8 mouse cellular contexts compared by ENCODE assay signal in the genomic region with DNA sequence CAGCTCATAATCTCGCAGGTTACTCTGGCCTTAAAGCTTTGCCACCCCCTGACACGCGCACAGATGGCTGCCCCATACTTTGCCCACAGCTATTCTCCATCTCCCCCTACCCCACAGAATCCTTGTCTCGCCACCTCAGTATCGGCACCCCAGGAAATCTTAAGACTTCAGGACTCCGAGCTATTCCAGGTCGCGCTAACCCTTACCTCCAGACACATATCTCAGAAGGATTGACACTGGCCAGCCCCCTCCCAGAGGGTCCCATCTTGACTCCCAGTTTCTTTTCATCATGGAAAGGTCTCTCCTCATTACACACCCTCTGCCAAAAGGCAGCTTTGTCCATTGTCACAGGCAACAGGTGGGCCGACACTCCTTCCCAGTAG. TPM values are rescaled to one million over a fixed set of nuclear protein-coding genes. Genes with fewer than 3 reads are reported as not detected.
DNase-seq lines count a peak whose midpoint lies in the region; ATAC-seq and TF ChIP-seq lines count a peak whose summit lies in the region.

No protein-coding gene starts in this region.

- TF ChIP-seq CTCF in E14TG2a.4 (conservative IDR thresholded peaks at IDR 0.05; ENCODE audit: low read length), result no peak

- intact Hi-C loops in heart, postnatal 14 days (cut with DNase I), result loop anchor here (1.0 kb wide), 1 partner anchor 29 kb away; no protein-coding TSS in a partner anchor

- H3K36me3 ChIP-seq in heart, embryonic 11.5 days (ENCODE audit: control insufficient read depth, insufficient read depth, low read length), result 0 out of 2 replicates have a peak, but pooled peaks cover 2% of the 10 kb centered on the region
- peaks cover 63% of the 10 kb centered on the region for H3K36me3 ChIP-seq in E14TG2a.4 (ENCODE audit: insufficient read depth, low read length)
- H3K36me3 ChIP-seq in forebrain, embryonic 10.5 days (replicated peaks), result peaks cover 21% of the 10 kb centered on the region
- peaks cover 12% of the 10 kb centered on the region for H3K36me3 ChIP-seq in liver, embryonic 12.5 days

- WGBS in heart, embryonic 11.5 days (ENCODE audit: insufficient replicate concordance), result 11% methylated on average over 9 of the region's 9 CpGs
- 14% methylated on average over 9 of the region's 9 CpGs for WGBS in forebrain, embryonic 10.5 days
- 21% methylated on average over 9 of the region's 9 CpGs for WGBS in liver, embryonic 12.5 days (ENCODE audit: insufficient replicate concordance)

- H3K9me3 ChIP-seq in heart, embryonic 11.5 days (replicated peaks; ENCODE audit: control insufficient read depth, low read length), result no peaks in the 10 kb centered on the region
- no peaks in the 10 kb centered on the region for H3K9me3 ChIP-seq in E14TG2a.4 (ENCODE audit: low read length)
- no peaks in the 10 kb centered on the region for H3K9me3 ChIP-seq in forebrain, embryonic 10.5 days
- no peaks in the 10 kb centered on the region for H3K9me3 ChIP-seq in liver, embryonic 12.5 days (replicated peaks)

- H3K9ac ChIP-seq in heart, embryonic 11.5 days (ENCODE audit: low read depth, low read length), result peak overlapping the region; percentile 92
- H3K9ac ChIP-seq in liver, embryonic 12.5 days, result peak overlapping the region; percentile 79

- no peak for DNase-seq in heart, postnatal 14 days
- no peak for DNase-seq in forebrain, embryonic 10.5 days (ENCODE audit: extremely low spot score, low spot score)
- DNase-seq in urinary bladder, postnatal 10 days (ENCODE audit: low spot score), result no peak
- no peak for DNase-seq in spleen, adult 18-20 months

- H3K27me3 ChIP-seq in heart, embryonic 11.5 days (ENCODE audit: control insufficient read depth, insufficient read depth, low read length), result no peaks in the 10 kb centered on the region
- peaks cover 7% of the 10 kb centered on the region for H3K27me3 ChIP-seq in E14TG2a.4 (ENCODE audit: insufficient read depth, low read length)
- H3K27me3 ChIP-seq in forebrain, embryonic 10.5 days (ENCODE audit: poor library complexity, severe bottlenecking), result peaks cover 10% of the 10 kb centered on the region
- 0 out of 2 replicates have a peak, but pooled peaks cover 8% of the 10 kb centered on the region for H3K27me3 ChIP-seq in liver, embryonic 12.5 days (replicated peaks)

- H3K4me2 ChIP-seq in heart, embryonic 11.5 days, result peak overlapping the region; percentile 95
- peak overlapping the region; percentile 93 for H3K4me2 ChIP-seq in liver, embryonic 12.5 days

- ATAC-seq in heart, embryonic 11.5 days (replicated peaks; ENCODE audit: insufficient number of reproducible peaks, low FRiP score, low TSS enrichment), result no peak
- no peak for ATAC-seq in liver, embryonic 12.5 days
- no peak for ATAC-seq in erythroid progenitor cell, adult 5-6 weeks (replicated peaks; ENCODE audit: low FRiP score, poor library complexity, severe bottlenecking)

- H3K4me3 ChIP-seq in heart, embryonic 11.5 days (ENCODE audit: low read depth, low read length), result peak overlapping the region; percentile 87
- H3K4me3 ChIP-seq in E14TG2a.4 (replicated peaks; ENCODE audit: low read length), result peak overlapping the region; percentile 98
- peak overlapping the region; percentile 82 for H3K4me3 ChIP-seq in forebrain, embryonic 10.5 days
- peak overlapping the region; percentile 67 for H3K4me3 ChIP-seq in liver, embryonic 12.5 days

- H3K4me1 ChIP-seq in heart, embryonic 11.5 days (ENCODE audit: control insufficient read depth, insufficient read depth, low read length), result peaks cover 7% of the 10 kb centered on the region; the same call in 1 of the 2 replicates
- H3K4me1 ChIP-seq in E14TG2a.4 (replicated peaks; ENCODE audit: low read depth, low read length), result peaks cover 39% of the 10 kb centered on the region
- H3K4me1 ChIP-seq in forebrain, embryonic 10.5 days, result peaks cover 40% of the 10 kb centered on the region
- peaks cover 35% of the 10 kb centered on the region for H3K4me1 ChIP-seq in liver, embryonic 12.5 days

- no peak overlapping the region for H3K27ac ChIP-seq in heart, embryonic 11.5 days (ENCODE audit: low read depth, low read length)
- H3K27ac ChIP-seq in forebrain, embryonic 10.5 days, result peak overlapping the region; percentile 87
- H3K27ac ChIP-seq in liver, embryonic 12.5 days, result no peak overlapping the region

RNA-seq across cellular contexts. Expression of a gene that starts 0.7 kb away (rescaled TPM):
- polyA plus RNA-seq in heart, embryonic 11.5 days (2014; fragmentation: Nextera tagmentation; extraction: Ambion mirVana), result 8.5 and 10.1 TPM in 2 replicates
- 10 to 100 TPM; 14.5 to 14.7 TPM for total RNA-seq in heart, postnatal 14 days (2021)
- 24.4 and 25.4 TPM in 2 replicates for polyA plus RNA-seq in forebrain, embryonic 10.5 days (2016; fragmentation: Nextera tagmentation; extraction: Ambion mirVana)
- polyA plus RNA-seq in liver, embryonic 12.5 days (2016; fragmentation: Nextera tagmentation; extraction: Ambion mirVana), result 9.8 and 10.7 TPM in 2 replicates
- total RNA-seq in erythroid progenitor cell, adult 5-6 weeks (2015; ENCODE audit: low replicate concordance), result 2.2 and 2.5 TPM in 2 replicates
- 3.0 and 4.2 TPM in 2 replicates for total RNA-seq in erythroid progenitor cell, adult 5-6 weeks (2017; ENCODE audit: low replicate concordance)

RNA-seq across cellular contexts. Expression of a gene that starts 27.2 kb away (rescaled TPM):
- 44.7 and 47.9 TPM in 2 replicates for polyA plus RNA-seq in heart, embryonic 11.5 days (2014; fragmentation: Nextera tagmentation; extraction: Ambion mirVana)
- total RNA-seq in heart, postnatal 14 days (2021), result 10 to 100 TPM; 38.4 to 46.7 TPM
- 103 and 104 TPM in 2 replicates for polyA plus RNA-seq in forebrain, embryonic 10.5 days (2016; fragmentation: Nextera tagmentation; extraction: Ambion mirVana)
- 41.7 and 42.1 TPM in 2 replicates for polyA plus RNA-seq in liver, embryonic 12.5 days (2016; fragmentation: Nextera tagmentation; extraction: Ambion mirVana)
- total RNA-seq in erythroid progenitor cell, adult 5-6 weeks (2015; ENCODE audit: low replicate concordance), result 42.2 and 60.4 TPM in 2 replicates
- 23.9 and 24.6 TPM in 2 replicates for total RNA-seq in erythroid progenitor cell, adult 5-6 weeks (2017; ENCODE audit: low replicate concordance)

RNA-seq across cellular contexts. Expression of a gene that starts 27.2 kb away (rescaled TPM):
- polyA plus RNA-seq in heart, embryonic 11.5 days (2014; fragmentation: Nextera tagmentation; extraction: Ambion mirVana), result 2.2 and 2.6 TPM in 2 replicates
- 1 to 10 TPM; 5.6 to 7.4 TPM for total RNA-seq in heart, postnatal 14 days (2021)
- polyA plus RNA-seq in forebrain, embryonic 10.5 days (2016; fragmentation: Nextera tagmentation; extraction: Ambion mirVana), result 6.5 and 7.8 TPM in 2 replicates
- polyA plus RNA-seq in liver, embryonic 12.5 days (2016; fragmentation: Nextera tagmentation; extraction: Ambion mirVana), result 1.4 and 1.5 TPM in 2 replicates
- 0.42 and 0.72 TPM in 2 replicates for total RNA-seq in erythroid progenitor cell, adult 5-6 weeks (2015; ENCODE audit: low replicate concordance)
- 1.5 and 5.8 TPM in 2 replicates for total RNA-seq in erythroid progenitor cell, adult 5-6 weeks (2017; ENCODE audit: low replicate concordance)

RNA-seq across cellular contexts. Expression of a gene that starts 30.7 kb away (rescaled TPM):
- polyA plus RNA-seq in heart, embryonic 11.5 days (2014; fragmentation: Nextera tagmentation; extraction: Ambion mirVana), result 2.2 and 2.5 TPM in 2 replicates
- 10 to 100 TPM in 1 of 2 experiments, 1 to 10 TPM in 1; 8.3 to 11.4 TPM for total RNA-seq in heart, postnatal 14 days (2021)
- polyA plus RNA-seq in forebrain, embryonic 10.5 days (2016; fragmentation: Nextera tagmentation; extraction: Ambion mirVana), result 1.9 and 2.6 TPM in 2 replicates
- polyA plus RNA-seq in liver, embryonic 12.5 days (2016; fragmentation: Nextera tagmentation; extraction: Ambion mirVana), result 2.1 and 2.3 TPM in 2 replicates
- total RNA-seq in erythroid progenitor cell, adult 5-6 weeks (2015; ENCODE audit: low replicate concordance), result not detected in 2 replicates
- 2.6 TPM in 1 of 2 replicates, not detected in the other for total RNA-seq in erythroid progenitor cell, adult 5-6 weeks (2017; ENCODE audit: low replicate concordance)

RNA-seq across cellular contexts. Expression of a gene that starts 48.9 kb away (rescaled TPM):
- polyA plus RNA-seq in heart, embryonic 11.5 days (2014; fragmentation: Nextera tagmentation; extraction: Ambion mirVana), result 0.10 and 0.11 TPM in 2 replicates
- total RNA-seq in heart, postnatal 14 days (2021), result under 1 TPM in 1 of 2 experiments, not detected in 1; 0.10 TPM
- 0.06 TPM in 1 of 2 replicates, not detected in the other for polyA plus RNA-seq in forebrain, embryonic 10.5 days (2016; fragmentation: Nextera tagmentation; extraction: Ambion mirVana)
- 0.48 and 0.55 TPM in 2 replicates for polyA plus RNA-seq in liver, embryonic 12.5 days (2016; fragmentation: Nextera tagmentation; extraction: Ambion mirVana)
- total RNA-seq in erythroid progenitor cell, adult 5-6 weeks (2015; ENCODE audit: low replicate concordance), result 2.2 and 4.6 TPM in 2 replicates
- 3.7 and 4.3 TPM in 2 replicates for total RNA-seq in erythroid progenitor cell, adult 5-6 weeks (2017; ENCODE audit: low replicate concordance)
